Mouse (Mus musculus) cerebellum, adult 11-12 months (tissue): ENCODE measurements around the gene Sowahb.
"Not testable (repeated sequence)": the region's sequence is repeated elsewhere in the genome, so short reads cannot be mapped to it uniquely, and the experiment has no call there.

Experiments
- DNase-seq: peaks from one replicate; pipeline ENCODE4 v3.0.0; 2022

Sowahb gene

DNA sequence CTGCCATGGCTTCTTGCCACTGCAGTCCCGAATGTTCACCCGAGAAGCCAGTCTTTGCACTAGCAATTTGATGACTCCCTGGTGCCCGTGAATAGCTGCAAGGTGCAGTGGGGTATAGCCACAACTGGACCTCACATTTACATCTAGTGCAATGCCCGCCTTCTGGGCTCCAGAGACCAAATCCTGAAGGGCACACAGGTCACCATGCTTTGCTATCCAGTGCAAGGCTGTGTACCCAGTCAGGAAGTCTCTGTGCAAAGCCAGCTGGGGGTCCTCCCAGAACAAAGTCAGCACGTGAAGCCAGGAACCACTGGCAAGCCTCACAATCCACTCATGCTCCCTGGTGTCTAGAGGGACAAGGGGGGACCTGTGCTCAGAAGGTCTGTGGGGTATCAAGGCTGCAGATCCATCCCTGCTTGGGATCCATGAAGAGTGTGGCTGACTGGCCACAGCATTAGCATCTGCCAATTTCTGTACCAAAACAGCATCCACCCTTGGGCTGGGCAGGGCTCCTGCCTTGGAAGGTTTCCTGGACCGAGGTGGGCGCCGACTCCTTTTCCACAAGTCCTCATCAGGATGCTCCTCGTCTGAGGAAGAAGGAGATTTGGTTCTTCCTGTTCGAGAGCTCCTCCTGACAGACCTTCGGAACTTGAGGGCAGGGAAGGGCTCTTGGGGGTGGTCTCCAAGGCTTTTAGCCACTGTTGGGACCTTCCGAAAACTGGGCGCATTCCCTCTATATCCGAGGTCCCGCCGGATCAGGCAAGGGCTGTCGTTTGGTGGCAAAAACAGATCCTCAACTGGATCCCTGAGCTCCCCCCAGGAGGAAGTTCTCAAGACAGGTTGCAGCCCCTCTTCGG lies 1.8 kb downstream of the Sowahb start:
- DNase-seq: peak; percentile 58

DNA sequence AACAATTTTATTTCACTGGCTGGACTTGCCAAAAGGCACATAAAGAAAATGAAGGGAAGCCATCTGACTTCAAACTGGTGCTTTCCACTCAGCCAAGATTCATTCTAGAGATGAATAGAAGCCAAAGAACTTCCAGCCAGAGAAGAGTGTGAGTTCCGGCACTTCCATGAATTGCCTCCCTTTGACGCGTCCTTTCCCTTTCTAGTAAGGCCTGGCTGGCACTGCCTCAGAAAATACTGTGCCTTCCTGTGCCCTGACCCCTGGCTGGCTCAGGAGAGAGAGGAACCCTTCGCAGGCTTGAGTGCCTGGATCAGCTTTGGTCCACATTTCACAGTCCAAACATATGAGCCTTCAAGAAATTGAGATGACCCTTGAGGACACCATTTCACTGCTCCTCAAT lies 2.8 kb downstream of the Sowahb start:
- DNase-seq: peak; percentile 40

DNA sequence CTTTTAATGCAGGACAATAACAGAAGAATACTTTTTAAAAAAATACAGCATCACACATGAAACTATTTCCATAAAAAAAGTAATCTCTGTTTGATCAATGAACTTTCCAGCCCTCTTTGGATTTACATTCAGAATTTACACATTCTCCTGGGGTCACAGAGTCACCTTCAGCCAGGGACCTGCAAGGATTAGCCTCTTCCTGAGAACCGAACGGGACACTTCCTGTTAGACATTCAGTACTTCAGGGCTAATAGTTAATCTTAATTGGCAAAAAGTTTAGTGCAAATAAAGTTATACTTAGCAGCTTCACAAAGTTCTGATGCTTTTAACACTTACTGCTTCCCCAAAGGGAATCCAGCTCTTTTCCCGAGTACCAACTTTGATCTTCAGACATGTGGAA lies 3.5 kb downstream of the Sowahb start:
- DNase-seq: no peak

DNA sequence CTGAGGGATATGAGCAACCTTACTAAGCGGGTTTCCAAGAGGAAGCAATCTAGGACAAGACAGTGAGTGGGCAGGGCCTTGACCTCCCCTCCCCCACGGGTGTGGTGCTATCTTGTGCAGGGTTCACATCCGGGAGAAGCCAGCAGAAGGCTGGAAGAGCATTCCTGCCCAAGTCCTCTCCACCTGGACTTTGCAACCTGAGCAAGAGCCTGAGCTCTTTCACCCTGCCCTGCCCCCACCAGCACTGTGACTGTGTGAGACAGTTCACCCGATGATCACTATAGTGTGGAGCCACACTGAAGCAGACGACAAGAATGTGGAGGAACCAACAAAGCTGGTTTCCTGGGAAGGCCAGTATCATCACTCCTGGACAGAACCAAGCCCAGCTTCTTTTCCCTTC lies 4.7 kb downstream of the Sowahb start:
- DNase-seq: peak; percentile 33

DNA sequence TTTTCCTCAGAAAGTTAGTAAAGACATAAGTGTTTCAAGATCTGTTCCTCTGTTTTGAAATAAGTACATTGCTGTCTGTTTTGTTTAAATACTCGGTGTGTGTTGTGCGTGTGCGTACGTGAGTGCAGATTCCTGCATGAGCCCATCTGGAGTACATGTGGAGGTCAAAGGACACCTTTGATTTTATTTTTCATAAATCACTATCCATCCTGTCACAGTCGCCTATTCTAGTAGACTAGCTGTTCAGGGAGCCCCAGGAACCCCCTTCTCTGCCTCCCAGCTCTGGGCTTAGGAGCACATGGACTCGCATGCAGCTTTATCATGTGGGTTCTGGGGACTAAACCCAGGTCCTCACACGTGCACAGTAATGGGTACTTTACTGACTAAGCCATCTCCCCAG lies 8.6 kb downstream of the Sowahb start:
- no peak for DNase-seq

DNA sequence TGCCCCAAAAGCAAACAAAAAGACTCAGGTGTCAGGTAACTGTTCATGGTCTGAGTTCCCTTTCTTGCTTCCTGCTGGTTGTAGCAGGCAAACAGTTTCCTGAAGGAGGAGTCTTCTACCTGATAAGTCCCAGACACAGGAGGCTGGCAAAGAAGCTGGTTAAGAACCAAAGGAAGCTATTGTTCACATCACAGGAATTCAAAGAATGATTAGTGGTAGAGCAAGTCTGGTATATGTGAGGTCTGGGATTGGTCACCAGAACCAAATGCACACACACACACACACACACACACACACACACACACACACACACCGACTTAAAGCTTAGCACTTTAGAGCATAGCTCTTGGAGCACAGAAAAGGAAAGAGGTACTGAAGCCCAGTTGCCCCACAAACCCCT lies 9.5 kb downstream of the Sowahb start:
- no peak for DNase-seq

DNA sequence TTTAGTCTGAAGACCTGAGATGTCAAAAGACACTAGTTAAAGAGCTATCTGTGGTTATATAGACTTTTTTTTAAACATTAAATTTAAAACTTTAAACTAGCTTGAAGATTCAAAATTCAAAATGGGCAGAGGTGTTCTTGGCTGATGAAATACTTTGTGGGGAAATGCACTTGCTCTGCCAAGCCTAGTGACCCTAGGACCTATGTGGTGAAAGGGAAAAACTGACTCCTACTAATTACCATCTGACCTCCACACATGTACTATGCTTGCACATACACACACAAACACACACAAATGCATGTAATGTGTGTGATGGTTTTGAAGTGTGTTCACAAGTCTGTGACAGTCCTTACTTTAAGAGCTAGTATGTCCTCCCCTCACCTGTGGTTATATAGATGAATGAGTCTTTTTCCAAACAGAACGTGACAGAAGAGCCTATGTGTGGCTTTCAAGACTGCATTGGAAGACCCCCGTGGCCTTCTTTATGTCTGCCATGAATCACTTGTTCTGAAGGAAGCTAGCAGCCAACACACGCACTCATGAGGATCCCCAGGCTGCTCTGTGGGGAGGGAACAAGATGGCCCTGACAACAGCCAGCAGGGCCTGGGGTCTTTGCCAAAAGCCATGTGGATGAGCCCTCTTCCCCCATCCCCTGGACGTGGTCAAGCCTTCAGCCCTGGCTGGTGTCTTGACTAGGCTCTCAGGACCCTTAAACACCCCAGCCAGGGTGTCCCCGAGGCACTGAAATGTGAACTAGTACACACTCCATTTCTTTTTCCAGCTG lies 11.5 kb downstream of the Sowahb start:
- no peak for DNase-seq

DNA sequence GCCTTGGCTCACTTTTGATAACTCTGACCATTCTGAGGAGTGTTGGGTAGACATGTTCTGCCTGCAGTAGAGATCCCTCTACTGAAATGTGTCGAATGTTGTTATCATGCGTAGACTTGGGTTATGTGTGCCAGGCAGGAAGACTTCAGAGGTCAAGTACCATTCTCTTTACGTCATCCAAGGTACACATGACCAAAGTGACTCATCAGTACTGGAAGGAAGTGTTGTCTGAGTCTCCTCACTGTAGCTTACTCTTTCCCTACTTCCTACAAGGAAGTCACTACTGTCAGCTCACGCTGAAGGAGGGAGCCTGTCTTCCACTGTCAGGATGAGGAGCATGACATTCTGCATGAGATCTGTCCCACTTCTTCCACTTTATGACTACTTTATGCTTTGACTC lies 12.2 kb downstream of the Sowahb start:
- no peak for DNase-seq

DNA sequence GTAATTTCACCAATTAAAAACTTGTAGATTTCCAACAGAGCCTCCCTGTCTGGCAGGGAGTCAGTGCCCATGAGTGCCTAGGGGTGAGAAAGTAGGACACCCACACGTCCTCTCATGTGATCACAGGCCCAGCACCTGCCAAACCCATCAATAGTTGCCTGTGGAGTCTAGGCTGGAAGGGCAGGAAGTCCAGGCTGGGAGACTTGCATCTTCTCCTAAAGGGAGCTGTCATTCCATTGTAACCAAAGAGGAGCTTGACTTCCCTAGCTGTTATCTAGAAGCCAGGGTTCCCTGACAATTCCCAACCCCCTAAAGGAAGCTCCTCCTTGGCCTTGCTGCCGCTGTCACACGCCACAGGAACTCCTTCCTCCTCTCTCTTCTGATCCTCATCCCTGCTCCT lies 14.0 kb downstream of the Sowahb start:
- no peak for DNase-seq

DNA sequence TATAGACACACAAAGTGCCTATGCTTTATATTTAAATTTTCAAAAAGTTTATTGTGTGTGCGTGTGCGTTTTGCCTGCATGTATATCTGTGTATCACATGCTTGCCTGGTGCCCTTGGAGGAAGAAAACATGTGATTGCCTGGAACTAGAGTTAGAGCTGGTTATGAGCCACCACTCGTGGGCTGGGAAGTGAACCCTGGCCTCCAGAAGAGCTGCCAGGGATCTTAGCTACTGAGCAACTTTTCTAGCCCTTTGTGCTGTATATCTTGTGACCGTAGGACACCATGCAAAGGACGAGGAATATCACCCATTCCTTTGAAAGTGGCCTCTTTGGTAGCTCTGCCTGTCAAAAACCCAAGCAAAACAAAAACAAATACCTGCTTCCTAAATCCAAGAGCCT lies 14.4 kb downstream of the Sowahb start:
- no peak for DNase-seq

DNA sequence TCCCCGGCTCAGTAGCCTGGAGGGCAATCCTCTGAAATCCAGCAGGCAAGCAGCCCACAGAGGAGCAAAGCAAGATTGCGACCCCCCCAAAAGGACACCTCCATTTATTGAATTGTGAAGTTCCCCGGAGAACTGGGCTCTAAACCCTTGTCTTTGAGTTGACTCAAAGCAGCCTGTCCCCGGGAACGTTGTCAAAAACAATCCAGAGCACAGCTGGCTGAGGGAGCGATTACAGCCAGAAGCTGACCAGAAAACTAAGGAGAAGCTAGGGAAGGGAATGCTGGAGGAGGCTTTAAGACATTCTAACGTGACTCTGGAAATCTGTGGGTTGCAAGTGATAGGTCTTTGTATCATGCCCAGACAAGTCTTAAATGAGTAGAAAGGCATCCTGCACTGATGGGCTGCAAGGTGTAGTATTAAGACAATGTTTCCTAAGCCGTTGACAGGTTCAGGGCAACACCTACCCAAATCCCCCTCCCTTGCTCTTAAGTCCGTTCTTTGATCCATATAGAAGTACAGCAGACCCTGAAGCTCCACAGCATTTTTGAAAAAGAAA lies 17.6 kb downstream of the Sowahb start:
- DNase-seq: no peak

DNA sequence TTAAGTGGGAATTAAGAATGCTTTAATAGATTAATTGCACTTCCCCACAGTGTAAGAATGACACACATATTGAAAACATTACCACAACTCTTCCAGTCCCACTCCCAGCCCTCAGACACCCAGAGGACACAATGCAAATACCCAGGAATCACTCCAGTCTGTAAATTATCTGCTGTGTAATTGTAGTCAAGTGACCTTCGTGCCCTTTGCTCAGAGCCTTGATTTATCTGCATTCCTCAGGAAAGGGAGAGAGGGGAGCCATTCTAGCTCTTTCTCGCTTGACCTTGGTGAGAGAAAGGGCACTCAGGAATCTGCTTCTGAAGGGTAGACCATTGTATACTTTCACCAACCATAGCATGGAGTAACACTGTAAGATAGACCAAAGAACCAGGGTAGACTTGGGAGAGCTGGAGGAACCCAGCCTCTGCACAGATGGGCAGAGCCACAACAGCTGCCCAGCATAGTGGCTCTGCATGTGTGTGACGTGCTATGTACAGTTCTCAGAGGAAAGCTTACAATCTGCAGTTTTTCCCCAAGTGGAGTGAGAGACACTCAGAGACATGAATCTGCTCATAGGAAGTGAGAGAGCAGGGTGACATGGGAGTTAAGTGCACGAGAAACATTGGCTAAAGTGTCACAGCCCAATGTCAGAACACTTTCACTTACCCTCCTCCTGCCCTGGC lies 18.2 kb downstream of the Sowahb start:
- no peak for DNase-seq

DNA sequence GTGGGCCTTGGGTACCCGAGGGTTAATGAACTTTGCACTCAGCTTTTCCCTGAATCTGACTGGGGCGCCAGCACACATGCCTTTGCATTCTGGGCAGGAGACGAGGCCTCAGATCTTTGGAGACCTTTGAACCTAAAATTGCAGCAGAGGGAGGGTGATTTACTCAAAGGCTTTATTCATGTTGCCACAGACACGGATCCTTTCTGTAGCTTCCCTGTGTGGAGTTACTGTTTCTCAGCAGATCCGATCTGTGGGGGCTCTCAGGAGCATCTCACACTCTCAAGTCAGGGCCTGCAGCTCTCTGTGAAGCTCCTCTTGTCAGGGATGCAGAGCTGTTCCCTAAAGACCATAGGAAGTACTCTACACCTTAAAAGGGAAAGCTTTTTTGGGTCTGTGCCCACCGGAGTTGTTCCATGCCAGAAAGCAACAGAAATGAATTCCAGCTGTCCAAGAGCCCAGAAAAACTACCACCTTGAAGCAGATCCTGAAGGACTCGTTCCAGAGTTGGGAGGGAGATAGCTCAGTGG lies 20.0 kb downstream of the Sowahb start:
- DNase-seq: no peak

DNA sequence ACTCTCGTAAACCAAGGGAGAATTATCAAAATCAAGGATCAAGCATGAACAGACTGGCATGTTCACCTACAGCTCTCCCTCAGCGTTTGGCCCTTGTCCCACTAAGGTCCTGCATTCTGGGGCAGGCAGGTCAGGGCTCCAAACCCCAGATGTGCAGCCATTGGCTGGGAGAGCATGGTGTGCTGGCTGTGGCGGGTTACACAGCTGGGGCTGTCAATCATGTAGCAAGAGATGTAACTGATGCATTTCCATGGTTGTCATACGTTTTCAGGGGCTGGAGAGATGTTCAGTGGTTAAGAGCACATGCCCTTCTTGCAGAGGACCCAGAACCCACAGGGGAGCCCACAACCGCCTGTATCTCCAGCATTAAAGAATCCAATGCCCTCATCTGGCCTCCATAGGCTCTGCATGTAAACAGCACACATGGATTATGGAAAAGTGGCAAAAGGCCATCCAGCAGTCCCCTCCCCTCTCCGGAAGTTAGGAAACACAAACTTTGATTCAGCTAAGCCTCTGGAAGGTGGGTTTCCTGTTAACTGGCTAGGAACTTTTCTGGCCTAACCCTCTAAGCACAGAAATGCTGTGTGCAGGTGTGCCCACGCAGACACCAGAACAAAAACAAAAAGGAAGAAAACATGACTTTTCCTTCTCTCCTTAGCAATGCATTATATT lies 22.6 kb downstream of the Sowahb start:
- no peak for DNase-seq

DNA sequence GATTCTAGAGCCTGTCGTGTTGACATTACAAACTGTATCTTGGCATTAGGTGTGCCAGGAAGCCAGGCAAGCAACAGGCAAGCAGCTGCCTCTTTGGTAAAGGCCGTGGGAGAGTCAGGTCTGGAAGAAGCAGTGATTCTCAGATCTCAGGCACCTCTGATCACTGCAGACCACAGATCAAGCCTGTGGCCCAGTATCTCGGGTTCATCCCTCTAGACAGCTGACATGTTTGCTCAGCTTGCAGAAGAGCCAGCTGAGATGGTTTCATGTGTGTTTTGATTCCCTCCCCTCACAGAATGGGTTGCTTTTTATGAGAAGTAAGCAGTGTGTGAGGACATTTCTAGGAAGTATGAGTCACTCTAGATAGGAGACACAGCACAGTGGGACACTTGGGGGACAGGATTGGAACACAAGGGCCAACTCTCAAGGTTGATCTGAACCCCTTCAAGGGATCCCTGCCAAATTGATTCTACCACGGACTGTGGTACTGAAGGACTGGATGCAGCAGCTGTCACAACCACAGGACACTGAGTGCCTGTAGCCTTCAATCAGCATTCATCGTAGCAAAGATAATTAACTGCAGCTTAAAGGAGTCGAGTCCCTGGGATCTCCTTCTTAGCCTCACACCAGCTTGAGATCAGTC lies 24.7 kb downstream of the Sowahb start:
- DNase-seq: no peak

DNA sequence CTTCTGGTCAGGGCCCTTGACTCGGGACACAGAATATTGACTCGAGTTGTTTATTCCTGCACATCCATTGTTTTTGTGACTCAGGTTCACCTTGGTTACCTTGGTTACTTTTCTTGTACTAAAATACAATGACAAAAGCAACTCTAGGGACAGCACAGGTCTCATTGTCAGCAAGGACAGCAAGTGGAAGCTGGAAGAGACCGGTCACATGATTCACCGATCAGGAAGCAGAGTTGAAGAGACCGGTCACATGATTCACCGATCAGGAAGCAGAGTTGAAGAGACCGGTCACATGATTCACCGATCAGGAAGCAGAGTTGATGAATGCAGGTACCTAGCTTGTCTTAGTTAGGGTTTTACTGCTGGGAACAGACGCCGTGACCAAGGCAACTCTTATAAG lies 25.6 kb downstream of the Sowahb start:
- not testable (repeated sequence) for DNase-seq

DNA sequence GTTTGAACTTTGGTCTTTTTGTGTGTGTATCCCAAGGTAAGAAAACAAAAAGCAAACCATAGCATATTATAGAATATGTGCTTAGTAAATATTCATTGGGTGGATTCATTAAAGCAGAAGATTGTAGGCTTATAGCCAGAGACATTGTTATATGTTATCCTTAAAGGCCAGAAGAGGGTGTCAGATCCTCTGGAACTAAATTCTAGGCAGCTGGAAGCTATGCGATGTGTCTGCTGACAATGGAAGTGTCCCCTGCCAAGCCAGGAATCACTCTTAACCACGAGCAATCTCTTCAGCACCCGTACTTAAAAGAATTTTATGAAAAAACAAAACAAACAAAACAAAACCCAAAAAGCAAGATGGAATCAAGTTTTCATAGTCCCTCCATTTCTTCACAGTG lies 27.1 kb downstream of the Sowahb start:
- no peak for DNase-seq

DNA sequence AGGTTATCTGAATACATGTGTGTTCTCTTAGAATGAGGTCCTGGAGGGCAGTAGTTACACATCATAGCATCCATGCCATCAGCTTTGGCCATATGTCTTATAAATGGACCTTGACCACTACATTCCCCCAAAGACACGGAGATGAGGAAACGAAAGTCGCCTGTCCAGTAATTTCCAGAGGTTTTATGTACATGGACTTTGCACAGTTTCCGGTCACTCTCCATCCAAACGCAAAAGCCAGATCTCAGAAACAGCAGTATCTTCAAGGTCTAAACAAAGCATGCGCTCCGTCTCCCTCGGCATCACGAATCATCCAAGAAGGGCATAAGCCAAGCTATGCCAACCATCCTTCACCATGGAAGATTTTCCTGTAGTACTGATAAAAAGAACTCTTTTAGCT lies 36.6 kb downstream of the Sowahb start:
- no peak for DNase-seq

DNA sequence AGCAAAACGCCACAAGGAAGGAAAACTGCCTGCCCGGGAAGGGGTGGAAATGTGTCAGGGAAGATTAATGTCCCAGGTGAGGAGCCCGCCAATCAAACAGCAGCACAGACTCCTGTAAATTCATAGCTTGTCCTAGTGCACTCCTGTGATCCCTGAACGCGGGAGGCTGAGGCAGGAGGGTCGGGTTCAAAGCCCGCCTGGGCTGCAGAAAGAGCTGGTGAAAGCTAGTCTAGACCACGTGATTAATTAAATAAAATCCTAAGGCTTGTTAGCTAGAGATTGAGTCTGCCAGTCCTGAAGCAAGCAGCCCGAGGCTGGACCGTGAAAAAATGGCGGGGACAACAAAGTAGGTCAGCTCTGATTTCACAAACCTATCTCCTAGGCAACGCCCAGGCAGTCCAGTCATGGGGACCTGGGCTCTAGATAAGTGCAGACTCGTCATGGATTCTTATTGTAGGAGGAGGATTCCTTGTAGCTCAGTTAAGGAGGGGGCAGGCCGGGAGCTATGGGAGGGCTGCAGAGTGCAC lies 38.9 kb downstream of the Sowahb start:
- no peak for DNase-seq

DNA sequence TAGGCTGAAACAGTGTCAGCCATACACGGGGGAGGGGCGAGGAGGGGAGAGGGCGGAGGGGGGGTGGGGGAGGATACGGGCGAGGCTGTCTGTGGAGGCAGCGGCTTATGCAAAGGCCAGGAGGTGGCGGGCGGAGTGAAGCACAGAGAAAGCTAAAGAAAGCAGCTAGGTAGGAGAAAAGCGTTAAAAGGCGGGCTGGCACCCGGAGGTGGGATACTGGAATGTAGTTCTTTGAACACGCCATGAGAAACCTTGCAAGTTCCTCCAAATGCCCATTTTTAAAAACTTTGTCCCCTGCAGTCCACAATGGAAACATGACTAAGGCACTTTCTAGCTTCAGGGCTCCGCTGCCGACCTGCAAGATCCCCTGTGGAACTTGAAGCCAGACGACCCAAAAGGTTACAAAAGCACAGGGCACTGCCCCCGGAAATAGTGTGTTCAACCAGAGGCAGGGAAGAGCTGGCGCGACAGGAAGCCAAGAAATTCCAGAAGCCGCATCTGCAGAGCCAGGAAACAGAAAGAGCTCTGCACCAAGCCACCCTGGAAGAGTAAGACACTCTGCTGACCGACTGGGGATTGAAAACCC lies 39.5 kb downstream of the Sowahb start:
- DNase-seq: no peak

DNA sequence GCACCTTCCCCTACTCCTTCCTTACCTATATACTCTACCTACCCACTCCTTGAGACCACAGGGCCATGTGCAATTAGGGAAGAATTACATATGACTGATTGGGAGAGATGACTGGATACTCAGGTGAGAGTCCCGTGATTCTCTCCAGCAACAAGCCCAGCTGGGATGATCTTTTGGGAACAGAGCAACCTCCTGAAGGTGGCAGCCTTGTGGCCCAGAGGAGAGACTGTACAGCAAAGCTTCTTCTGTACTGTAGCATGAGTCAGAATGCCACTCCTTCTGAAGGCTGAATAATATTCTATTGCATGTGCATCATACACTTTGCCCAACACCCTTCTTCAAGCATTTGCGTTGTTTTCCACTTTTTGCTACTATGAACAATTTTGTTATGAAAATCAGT lies 42.2 kb downstream of the Sowahb start:
- DNase-seq: no peak
